Mouse (Mus musculus) liver, embryonic 13.5 days (tissue): ENCODE results near the gene Hif1an. TPM values are rescaled to one million over a fixed set of nuclear protein-coding genes. Genes with fewer than 3 reads are reported as not detected.

ENCODE experiments used
- polyA plus RNA-seq: library from polyadenylated mRNA; unstranded; fragments of >200 nt; fragmentation: Nextera tagmentation; extraction: Ambion mirVana; gene quantifications from 2 replicates; pipeline ENCODE4 v1.2.1, GENCODE M21; 2015

Gene Hif1an
- polyA plus RNA-seq, 1 experiment from 2014 or later: 10.6 TPM

Other genes starting within 250 kb of the Hif1an start
- 0.05 TPM in 1 of 2 replicates, not detected in the other for gene Scd4, start 229.8 kb upstream of the Hif1an start, polyA plus RNA-seq
- gene Scd1, start 155.0 kb upstream of the Hif1an start, polyA plus RNA-seq: 7.3 and 10.0 TPM in 2 replicates
- gene Wnt8b, start 69.4 kb upstream of the Hif1an start, polyA plus RNA-seq: not detected in 2 replicates
- gene Sec31b, start 17.0 kb upstream of the Hif1an start, polyA plus RNA-seq: 0.29 and 0.43 TPM in 2 replicates
- gene Gm20538, start 10.0 kb upstream of the Hif1an start, polyA plus RNA-seq: not detected in 2 replicates
- gene Ndufb8, start 7.4 kb upstream of the Hif1an start, polyA plus RNA-seq: 345 and 371 TPM in 2 replicates
- not detected in 2 replicates for gene Pax2, start 193.2 kb downstream of the Hif1an start, polyA plus RNA-seq